Mouse (Mus musculus): ENCODE results near the gene Trim2. TPM values are rescaled to one million over a fixed set of nuclear protein-coding genes. Genes with fewer than 3 reads are reported as not detected.
A peak's percentile ranks its signal among the peaks of the same experiment; 100 is the strongest.

Gene Trim2
- polyA plus RNA-seq, 1 experiment: 10.2 TPM

DNA sequence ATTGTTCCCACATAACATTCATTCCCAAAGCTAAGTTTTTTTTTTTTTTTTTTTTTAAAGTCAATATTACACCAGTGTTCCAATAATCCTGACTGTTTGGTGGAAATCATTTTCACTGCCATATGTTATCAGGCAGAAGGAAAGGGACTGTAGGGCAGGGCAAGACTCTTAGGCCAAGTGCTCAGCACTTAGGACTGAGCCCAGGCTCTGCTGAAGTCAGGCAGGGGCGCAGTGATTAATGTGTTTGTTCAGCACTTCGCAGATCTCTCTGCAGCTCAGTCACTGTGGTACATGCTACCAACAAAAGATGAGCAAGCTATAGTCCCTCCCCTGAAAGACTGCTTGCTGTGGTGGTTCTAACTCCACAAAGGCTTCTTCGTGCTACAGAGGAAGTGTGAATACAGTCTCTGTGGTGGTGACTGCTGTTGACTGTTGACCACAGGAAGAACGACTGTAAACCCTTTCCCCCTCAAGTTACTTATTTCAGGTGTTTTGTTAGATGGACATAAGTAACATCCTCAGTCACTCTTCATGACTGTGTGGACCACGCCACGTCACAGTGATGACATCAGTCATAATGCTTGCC is 180.9 kb downstream of the Trim2 start:
- peaks cover 5% of the 10 kb centered on the region for H3K4me1 ChIP-seq (ENCODE audit: control insufficient read depth, insufficient read depth, low read length)
- no peak overlapping the region for H3K27ac ChIP-seq (ENCODE audit: control insufficient read depth, insufficient read depth, low read depth, low read length, poor library complexity)
- TF ChIP-seq CTCF (IDR thresholded peaks at IDR 0.05; ENCODE audit: control insufficient read depth, insufficient read depth, low read length) (no peak), POLR2A (IDR thresholded peaks at IDR 0.05; ENCODE audit: borderline replicate concordance, control insufficient read depth, low read depth, low read length) (no peak)
- 29% methylated on average over 6 of the region's 6 CpGs for WGBS
- no peak overlapping the region for H3K4me3 ChIP-seq (replicated peaks; ENCODE audit: control insufficient read depth, low read depth, low read length)

DNA sequence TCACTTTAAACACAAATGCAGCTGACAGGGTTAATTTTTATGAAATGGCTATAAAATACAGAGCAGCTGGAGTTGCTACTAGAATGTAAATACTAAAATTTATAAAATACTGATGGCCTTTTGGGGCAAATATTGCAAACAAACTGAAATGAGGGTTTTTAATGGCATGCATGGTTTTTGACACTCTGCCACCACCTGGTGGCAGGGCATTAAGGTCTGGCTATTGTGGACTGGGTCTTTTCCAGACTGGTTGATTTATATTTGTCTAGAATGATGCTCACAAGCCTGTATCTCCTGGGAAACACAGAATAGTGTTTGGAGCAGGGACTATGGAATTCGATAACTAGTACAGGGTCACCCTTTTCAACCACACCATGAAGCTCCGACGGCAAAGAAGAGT is 183.2 kb downstream of the Trim2 start:
- Histone ChIP-seq H3K4me1 (ENCODE audit: control insufficient read depth, insufficient read depth, low read length) (peaks cover 3% of the 10 kb centered on the region; the same call in 1 of the 2 replicates), H3K4me3 (replicated peaks; ENCODE audit: control insufficient read depth, low read depth, low read length) (no peak overlapping the region), H3K27ac (ENCODE audit: control insufficient read depth, insufficient read depth, low read depth, low read length, poor library complexity) (no peak overlapping the region)
- TF ChIP-seq POLR2A (IDR thresholded peaks at IDR 0.05; ENCODE audit: borderline replicate concordance, control insufficient read depth, low read depth, low read length) (no peak), CTCF (IDR thresholded peaks at IDR 0.05; ENCODE audit: control insufficient read depth, insufficient read depth, low read length) (peak; percentile 54)
- 82% methylated on average over 3 of the region's 3 CpGs for WGBS

DNA sequence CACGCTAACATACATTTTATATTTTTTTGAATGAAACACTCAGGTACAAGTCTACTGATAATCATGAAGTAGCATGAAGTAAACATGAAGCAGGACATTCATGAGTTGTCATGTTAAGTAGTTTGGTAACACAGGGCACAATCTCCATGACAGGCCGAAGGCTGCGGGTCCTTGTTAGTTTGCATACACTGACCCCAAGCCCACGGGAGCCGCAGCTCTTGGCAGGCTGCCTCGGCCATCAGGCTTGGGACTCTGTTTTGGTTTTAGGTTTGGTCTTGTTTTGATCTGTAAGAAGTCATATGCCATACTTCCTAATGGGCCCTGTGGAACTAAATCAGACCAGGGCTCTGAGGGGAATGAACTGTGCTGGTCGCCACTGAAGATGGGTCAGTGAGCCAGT is 188.0 kb downstream of the Trim2 start:
- no peaks in the 10 kb centered on the region for H3K4me1 ChIP-seq (ENCODE audit: control insufficient read depth, insufficient read depth, low read length)
- WGBS: 89% methylated on average over 7 of the region's 7 CpGs
- H3K27ac ChIP-seq (ENCODE audit: control insufficient read depth, insufficient read depth, low read depth, low read length, poor library complexity): no peak overlapping the region
- no peak for TF ChIP-seq CTCF (IDR thresholded peaks at IDR 0.05; ENCODE audit: control insufficient read depth, insufficient read depth, low read length)
- no peak for TF ChIP-seq POLR2A (IDR thresholded peaks at IDR 0.05; ENCODE audit: borderline replicate concordance, control insufficient read depth, low read depth, low read length)
- H3K4me3 ChIP-seq (replicated peaks; ENCODE audit: control insufficient read depth, low read depth, low read length): no peak overlapping the region

DNA sequence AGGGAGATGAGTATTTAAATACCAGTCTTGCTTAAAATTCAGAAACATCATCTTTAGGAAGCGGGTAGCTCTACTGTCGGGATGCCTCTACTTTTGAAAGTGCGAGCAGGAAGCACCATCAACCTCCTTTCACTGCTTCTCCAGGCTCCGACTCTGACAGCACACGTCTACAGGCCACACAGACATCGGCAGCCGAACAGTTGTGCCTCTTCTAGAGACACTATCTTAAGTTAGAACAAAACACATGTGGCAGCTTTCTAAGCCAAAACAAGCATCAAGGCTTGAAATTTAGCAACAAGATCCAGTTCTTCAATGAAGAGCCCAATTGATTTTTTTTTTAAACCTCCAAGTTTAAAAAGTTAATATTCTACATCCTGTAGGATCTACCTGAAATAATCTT is 188.5 kb downstream of the Trim2 start:
- no peak for TF ChIP-seq POLR2A (IDR thresholded peaks at IDR 0.05; ENCODE audit: borderline replicate concordance, control insufficient read depth, low read depth, low read length)
- TF ChIP-seq CTCF (IDR thresholded peaks at IDR 0.05; ENCODE audit: control insufficient read depth, insufficient read depth, low read length): no peak
- no peak overlapping the region for H3K4me3 ChIP-seq (replicated peaks; ENCODE audit: control insufficient read depth, low read depth, low read length)
- WGBS: 87% methylated on average over 7 of the region's 7 CpGs
- no peak overlapping the region for H3K27ac ChIP-seq (ENCODE audit: control insufficient read depth, insufficient read depth, low read depth, low read length, poor library complexity)
- H3K4me1 ChIP-seq (ENCODE audit: control insufficient read depth, insufficient read depth, low read length): no peaks in the 10 kb centered on the region

Other genes starting within 250 kb of the Trim2 start
- 8.3 and 11.7 TPM in 2 replicates for gene Mnd1, start 151.1 kb downstream of the Trim2 start, polyA plus RNA-seq (2011; ENCODE audit: insufficient read depth, insufficient read length, low replicate concordance, missing spikeins)
- gene Gm6525, start 132.8 kb downstream of the Trim2 start, polyA plus RNA-seq (2011; ENCODE audit: insufficient read depth, insufficient read length, low replicate concordance, missing spikeins): 2.8 and 13.8 TPM in 2 replicates
- 41.2 and 43.5 TPM in 2 replicates for gene Fhdc1, start 173.6 kb upstream of the Trim2 start, polyA plus RNA-seq (2011; ENCODE audit: insufficient read depth, insufficient read length, low replicate concordance, missing spikeins)

Data from bone marrow, adult 2 months (tissue).